Mouse (Mus musculus): ENCODE results near the gene Gm11027.

Gene Gm11027

DNA sequence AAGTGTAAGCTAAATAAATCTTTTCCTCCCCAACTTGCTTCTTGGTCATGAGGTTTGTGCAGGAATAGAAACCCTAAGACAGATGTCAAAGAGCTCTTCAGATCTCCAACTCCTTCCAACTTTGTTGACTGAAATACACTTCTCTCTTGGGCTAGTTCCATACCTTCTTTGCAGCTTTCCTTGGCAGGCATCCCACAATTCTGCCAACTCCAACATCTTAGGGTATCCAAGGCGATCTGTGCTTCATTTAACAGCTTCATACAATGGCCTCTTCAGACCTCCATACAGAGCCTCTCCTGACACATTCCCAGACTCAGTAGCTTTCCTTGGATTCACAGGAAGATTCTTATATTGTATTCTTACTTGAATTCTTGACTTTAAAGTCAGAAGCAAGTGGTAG is 1.5 kb upstream of the Gm11027 start:
- CTCF ChIA-PET = no interaction called here
- POLR2A ChIA-PET = interaction anchor here in 1 of 4 experiments (0.6 to 1.6 kb wide), 3 partner anchors 10 to 896 kb away, joined by 3 to 4 read pairs (median 3); partner anchors contain the start of gene Wdr60

GRCm38 (mm10) chr12:116275631-116276030 is 445 bp downstream of the Gm11027 start:
- POLR2A ChIA-PET = no interaction called here
- CTCF ChIA-PET = no interaction called here

DNA sequence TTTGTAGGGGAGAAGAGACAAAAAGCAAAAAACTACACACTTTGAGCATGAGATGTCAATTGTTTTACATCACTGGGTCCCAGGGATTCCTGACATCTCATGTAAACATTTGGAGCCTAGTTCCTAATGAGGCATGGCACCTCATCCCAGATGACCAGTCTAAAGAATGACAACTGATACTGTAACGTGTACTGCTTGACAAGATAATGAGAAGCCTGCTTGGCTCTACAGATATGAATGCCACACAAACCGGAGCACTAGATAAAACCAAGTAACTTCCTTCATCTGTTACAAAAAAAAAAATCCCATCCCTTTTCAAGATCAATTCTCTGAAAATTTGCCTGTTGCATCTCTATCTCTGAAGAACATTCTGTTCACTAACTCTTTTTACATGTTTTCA is 1.8 kb downstream of the Gm11027 start:
- POLR2A ChIA-PET = no interaction called here
- CTCF ChIA-PET = no interaction called here

- POLR2A ChIA-PET = interaction anchor here in 2 of 4 experiments (1.0 to 5.5 kb wide), 4 partner anchors 9 to 16 kb away, joined by 3 to 29 read pairs (median 16); partner anchors contain the start of gene Wdr60 (in 2 of the 2)
- CTCF ChIA-PET = no interaction called here
Measured at GRCm38 (mm10) chr12:116278541-116278940, 3.4 kb downstream of the Gm11027 start.

GRCm38 (mm10) chr12:116279181-116279580 is 4.0 kb downstream of the Gm11027 start:
- CTCF ChIA-PET = no interaction called here
- POLR2A ChIA-PET = interaction anchor here in 2 of 4 experiments (0.9 to 5.5 kb wide), 7 partner anchors 9 to 127 kb away, joined by 3 to 29 read pairs (median 4); partner anchors contain the start of gene Wdr60 (in 2 of the 2)

GRCm38 (mm10) chr12:116280149-116280652 is 5.0 kb downstream of the Gm11027 start:
- ChIA-PET POLR2A (interaction anchor here (0.6 to 5.5 kb wide), 30 partner anchors 9 to 805 kb away, joined by 3 to 29 read pairs (median 4); partner anchors contain the start of genes Ncapg2 (in 3 of the 4) and Wdr60 (in 3 of the 4)), CTCF (interaction anchor here in 3 of 4 experiments (0.5 to 0.7 kb wide), 4 partner anchors 25 to 1321 kb away, joined by 3 to 19 read pairs (median 3); partner anchors contain the start of gene Ncapg2 (in 1 of the 3))

DNA sequence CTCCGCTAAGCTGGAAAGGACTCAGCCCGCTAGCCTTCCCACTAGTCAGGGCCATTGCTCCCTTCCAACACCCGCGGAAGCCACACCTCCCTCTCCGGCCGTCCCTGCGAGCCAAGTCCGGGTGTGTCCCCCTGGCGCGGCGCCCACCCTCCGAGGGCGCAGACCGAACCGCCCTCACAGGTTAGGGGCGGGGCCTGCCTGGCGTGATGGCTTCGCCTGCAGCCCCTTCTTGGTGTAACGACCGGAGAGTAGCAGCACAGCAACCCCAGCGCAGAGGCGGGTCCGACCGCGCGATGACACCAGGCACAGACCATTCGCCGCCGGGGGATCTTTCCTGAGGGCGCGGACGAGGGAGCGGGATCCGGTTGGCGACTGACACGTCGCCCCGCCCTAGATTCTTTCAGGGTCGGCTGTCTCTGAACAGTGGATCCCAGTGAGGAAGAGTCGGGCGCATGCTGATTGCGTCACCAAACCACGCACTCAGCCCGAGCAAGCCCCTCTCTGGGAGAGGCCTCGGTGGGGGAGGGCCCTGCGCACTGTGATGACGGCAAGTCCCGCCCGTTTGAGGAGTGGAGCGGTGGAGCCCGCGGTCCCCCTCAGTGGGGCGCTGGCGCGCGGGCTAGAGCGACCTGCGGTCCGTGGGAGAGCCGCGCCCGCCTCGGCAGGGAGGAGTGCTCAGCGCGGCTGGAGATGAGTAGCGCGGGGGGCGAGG is 5.6 kb downstream of the Gm11027 start, which contains the start of gene Esyt2:
Gene Esyt2, plus strand, starts transcription at position 544 of the 712 bp plus-strand sequence.
- POLR2A ChIA-PET = interaction anchor here (0.6 to 5.5 kb wide), 25 partner anchors 9 to 805 kb away, joined by 3 to 29 read pairs (median 5); partner anchors contain the start of genes Ncapg2 (in 3 of the 4) and Wdr60 (in 3 of the 4)
- CTCF ChIA-PET = interaction anchor here in 2 of 4 experiments (0.5 to 0.6 kb wide), 3 partner anchors 17 to 124 kb away, joined by 3 to 4 read pairs (median 3); partner anchors contain the start of gene Ncapg2 (in 1 of the 2)

GRCm38 (mm10) chr12:116281427-116282281 is 6.5 kb downstream of the Gm11027 start:
- CTCF ChIA-PET = interaction anchor here in 1 of 4 experiments (0.6 kb wide), 1 partner anchor 16 kb away, joined by 4 read pairs; no protein-coding TSS in a partner anchor

GRCm38 (mm10) chr12:116282856-116283255 is 7.7 kb downstream of the Gm11027 start:
- CTCF ChIA-PET = no interaction called here

More at GRCm38 (mm10) chr12:116281427-116282281, 6.5 kb downstream of the Gm11027 start:
- POLR2A ChIA-PET = interaction anchor here in 3 of 4 experiments (0.6 to 5.5 kb wide), 17 partner anchors 8 to 205 kb away, joined by 3 to 29 read pairs (median 4); partner anchors contain the start of genes Ncapg2 (in 3 of the 3) and Wdr60 (in 2 of the 3)

GRCm38 (mm10) chr12:116283511-116283910 is 8.3 kb downstream of the Gm11027 start:
- CTCF ChIA-PET = no interaction called here
- POLR2A ChIA-PET = interaction anchor here in 3 of 4 experiments (0.8 to 5.5 kb wide), 4 partner anchors 9 to 121 kb away, joined by 3 to 29 read pairs (median 4); partner anchors contain the start of genes Wdr60 (in 2 of the 3) and Ncapg2 (in 1 of the 3)

More at GRCm38 (mm10) chr12:116282856-116283255, 7.7 kb downstream of the Gm11027 start:
- POLR2A ChIA-PET = interaction anchor here in 2 of 4 experiments (0.8 to 5.5 kb wide), 3 partner anchors 9 to 20 kb away, joined by 4 to 29 read pairs (median 5); partner anchors contain the start of gene Wdr60 (in 2 of the 2)

- ChIA-PET POLR2A (interaction anchor here in 1 of 4 experiments (1.0 to 2.5 kb wide), 2 partner anchors 12 to 25 kb away, joined by 4 to 14 read pairs; partner anchors contain the start of gene Esyt2), CTCF (interaction anchor here in 1 of 4 experiments (0.6 kb wide), 1 partner anchor 1025 kb away, joined by 4 read pairs; no protein-coding TSS in a partner anchor)
Measured at GRCm38 (mm10) chr12:116293185-116293584, 18.0 kb downstream of the Gm11027 start.

DNA sequence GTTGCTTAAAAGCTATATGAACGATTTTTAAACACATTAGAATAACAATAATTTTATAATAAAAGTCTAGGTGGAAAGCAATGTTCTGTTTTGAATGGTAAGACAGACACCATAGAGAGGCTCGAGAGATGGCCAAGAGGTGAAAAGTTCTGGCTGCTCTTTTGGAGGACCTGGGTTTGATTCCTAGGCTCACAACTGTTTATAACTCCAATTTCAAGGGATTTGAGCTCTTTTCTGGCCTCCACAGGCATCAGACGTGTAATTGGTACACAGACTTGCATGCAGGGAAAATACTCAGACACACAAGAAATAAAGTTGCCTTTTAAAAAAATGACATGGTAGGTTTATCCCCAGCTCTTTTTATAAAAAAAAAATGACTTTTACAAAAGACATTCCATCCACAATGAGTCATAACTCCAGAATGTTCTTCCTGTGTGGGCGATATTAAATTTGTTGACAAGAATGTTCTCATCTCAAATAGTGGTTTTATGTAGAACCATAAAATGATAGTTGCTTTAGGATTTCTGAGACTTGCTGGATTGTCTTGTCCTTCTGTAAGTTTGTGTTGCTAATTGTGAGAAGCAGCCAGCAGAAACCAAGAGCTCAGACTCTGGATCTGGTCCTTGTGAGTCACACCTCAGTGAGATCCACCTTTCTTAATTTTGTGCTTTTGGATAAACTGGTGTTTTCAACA is 18.6 kb downstream of the Gm11027 start:
- ChIA-PET CTCF (no interaction called here), POLR2A (interaction anchor here in 1 of 4 experiments (1.0 to 2.5 kb wide), 2 partner anchors 12 to 26 kb away, joined by 4 to 14 read pairs; partner anchors contain the start of gene Esyt2)

DNA sequence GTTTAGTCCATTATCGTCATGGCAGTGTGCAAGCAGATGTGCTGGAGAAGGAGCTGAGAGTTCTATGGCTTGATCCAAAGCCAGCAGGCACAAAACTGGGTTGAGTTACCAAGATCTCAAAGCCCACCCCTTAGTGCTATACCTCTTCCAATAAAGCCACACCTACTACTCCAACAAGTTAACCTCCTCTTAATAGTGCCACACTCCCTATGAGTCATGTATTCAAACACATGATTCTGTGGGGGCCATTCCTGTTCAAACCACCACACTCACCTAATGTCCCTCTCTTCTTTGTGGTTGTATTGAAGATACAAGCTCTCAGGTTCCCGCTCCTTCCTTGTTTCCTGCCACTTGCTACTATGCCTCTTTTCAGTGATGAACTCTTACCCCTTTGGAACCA is 24.7 kb downstream of the Gm11027 start:
- POLR2A ChIA-PET = interaction anchor here in 1 of 4 experiments (1.2 to 1.9 kb wide), 4 partner anchors 12 to 66 kb away, joined by 3 to 5 read pairs (median 4); no protein-coding TSS in a partner anchor
- CTCF ChIA-PET = no interaction called here

GRCm38 (mm10) chr12:116302181-116302580 is 27.0 kb downstream of the Gm11027 start:
- CTCF ChIA-PET = no interaction called here
- POLR2A ChIA-PET = no interaction called here

DNA sequence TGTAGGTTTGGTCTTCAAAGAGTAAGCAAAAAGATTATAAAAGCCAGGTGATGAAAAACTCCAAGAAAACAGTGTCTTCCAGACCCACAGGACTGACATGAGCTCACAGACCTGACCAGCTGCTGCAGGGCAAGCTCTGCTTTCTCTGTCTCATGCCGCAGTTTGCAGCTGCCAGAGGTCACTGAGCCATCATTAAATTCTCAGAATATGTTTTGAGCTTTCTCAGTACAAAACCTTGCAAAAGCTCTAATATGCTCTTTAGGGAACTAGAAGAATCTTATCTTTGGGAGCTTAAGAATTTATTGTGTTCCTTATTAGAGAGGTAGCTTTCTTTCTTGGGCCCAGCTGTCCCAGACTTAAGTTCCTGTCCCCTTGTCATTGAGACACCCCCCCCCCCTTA is 30.9 kb downstream of the Gm11027 start:
- ChIA-PET CTCF (interaction anchor here in 2 of 4 experiments (0.6 to 0.7 kb wide), 3 partner anchors 16 to 1244 kb away, joined by 3 to 4 read pairs (median 4); no protein-coding TSS in a partner anchor), POLR2A (interaction anchor here in 1 of 4 experiments (0.7 kb wide), 1 partner anchor 16 kb away, joined by 4 read pairs; no protein-coding TSS in a partner anchor)

DNA sequence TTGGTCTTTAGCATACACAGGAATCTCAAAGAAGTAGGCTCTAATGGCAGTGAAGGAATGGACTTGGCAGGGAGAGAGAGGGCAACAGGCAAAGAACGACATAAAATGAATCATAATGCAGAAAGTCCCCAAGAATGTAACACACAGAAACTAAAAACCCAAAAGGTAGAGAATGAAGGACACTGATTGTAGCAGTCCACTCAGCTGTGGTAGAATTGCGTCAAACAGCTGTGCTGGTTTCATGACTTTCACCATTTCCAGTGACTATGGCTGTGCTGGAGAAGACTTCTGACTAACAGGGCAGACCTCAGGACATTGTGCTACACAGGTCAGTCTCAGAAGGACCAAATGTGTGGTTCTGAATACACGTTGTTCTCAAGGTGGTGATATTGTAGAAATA is 32.7 kb downstream of the Gm11027 start:
- POLR2A ChIA-PET = no interaction called here
- CTCF ChIA-PET = no interaction called here

DNA sequence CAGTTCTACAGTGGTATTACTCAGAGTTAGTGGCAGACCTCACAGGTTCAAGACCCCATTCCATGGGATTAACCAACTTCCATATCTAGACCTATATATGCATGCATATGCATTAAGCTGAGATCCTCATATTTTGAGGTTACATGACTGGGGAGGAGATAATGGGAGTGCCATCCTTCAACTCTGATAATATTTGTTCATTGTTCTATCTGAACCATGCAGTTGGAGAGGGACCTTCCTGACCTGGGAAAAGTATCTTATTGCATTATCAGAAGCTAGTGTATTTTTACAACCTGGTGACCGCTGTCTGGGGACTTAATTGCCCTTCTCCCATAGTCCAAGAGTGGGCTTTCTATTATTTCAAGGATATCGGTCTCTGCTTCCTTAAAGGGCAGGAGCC is 33.4 kb downstream of the Gm11027 start:
- CTCF ChIA-PET = no interaction called here

GRCm38 (mm10) chr12:116313816-116314215 is 38.6 kb downstream of the Gm11027 start:
- ChIA-PET CTCF (no interaction called here), POLR2A (interaction anchor here in 1 of 4 experiments (0.7 to 1.0 kb wide), 2 partner anchors 9 to 34 kb away, joined by 3 to 4 read pairs; no protein-coding TSS in a partner anchor)

More for the DNA sequence above, 33.4 kb downstream of the Gm11027 start:
- POLR2A ChIA-PET = no interaction called here
